Mouse (Mus musculus) intestine, embryonic 14.5 days (tissue): ENCODE results near the gene Garem2. TPM values are rescaled to one million over a fixed set of nuclear protein-coding genes. Genes with fewer than 3 reads are reported as not detected.

Experiments used
- ATAC-seq: fragments of 200-750 bp; cut with Nextera tagmentation; replicated peaks from 2 replicates; pipeline ENCODE4 v1.8.0; 2017; ENCODE audit warnings: low read depth, moderate number of reproducible peaks, moderate TSS enrichment, moderate library complexity; ENCODE audit not compliant: low FRiP score, low TSS enrichment
- DNase-seq: peaks from one replicate; pipeline ENCODE4 v3.0.0-alpha.2; 2018; ENCODE audit warnings: low spot score
- H3K27ac ChIP-seq: fragments of 300-500 bp; sonication (generic); 2 replicates; pipeline ENCODE4 v1.5.1; 2014; ENCODE audit warnings: low read depth, mild to moderate bottlenecking, control low read depth
- H3K27me3 ChIP-seq: fragments of 300-500 bp; sonication (generic); replicated peaks from 2 replicates; pipeline ENCODE4 v1.6.1; 2014; ENCODE audit warnings: low read length, control low read depth; ENCODE audit not compliant: control insufficient read depth, insufficient read depth
- H3K36me3 ChIP-seq: fragments of 300-500 bp; sonication (generic); 2 replicates; pipeline ENCODE4 v1.6.1; 2014; ENCODE audit warnings: low read length, control low read depth; ENCODE audit not compliant: control insufficient read depth, insufficient read depth
- H3K4me1 ChIP-seq: fragments of 300-500 bp; sonication (generic); replicated peaks from 2 replicates; pipeline ENCODE4 v1.6.1; 2014; ENCODE audit warnings: low read length, control low read depth, mixed read lengths; ENCODE audit not compliant: control insufficient read depth, insufficient read depth
- H3K4me2 ChIP-seq: fragments of 300-500 bp; sonication (generic); 2 replicates; pipeline ENCODE4 v1.6.1; 2014; ENCODE audit warnings: low read length
- H3K4me3 ChIP-seq: fragments of 300-500 bp; sonication (generic); 2 replicates; pipeline ENCODE4 v1.5.1; 2014; ENCODE audit warnings: low read depth, low read length, control low read depth, mixed read lengths
- H3K9ac ChIP-seq: fragments of 300-500 bp; sonication (generic); 2 replicates; pipeline ENCODE4 v1.6.1; 2014; ENCODE audit warnings: mild to moderate bottlenecking, low read length
- H3K9me3 ChIP-seq: fragments of 300-500 bp; sonication (generic); 2 replicates; pipeline ENCODE4 v1.6.1; 2016; ENCODE audit warnings: low read length, control low read depth; ENCODE audit not compliant: control insufficient read depth
- WGBS: fragments of 180-500 bp; shearing (Covaris S2); extraction: QIAGEN DNeasy Blood & Tissue Kit; methylation state at CpG from one replicate; pipeline ENCODE4 v1.1.7; 2014; 5-methylcytosine and 5-hydroxymethylcytosine counted together
- polyA plus RNA-seq: library from polyadenylated mRNA; unstranded; fragments of >200 nt; fragmentation: Nextera tagmentation; extraction: Ambion mirVana; gene quantifications from 2 replicates; pipeline ENCODE4 v1.2.1, GENCODE M21; 2014

Garem2 gene
- polyA plus RNA-seq, 1 experiment from 2014 or later, result 0.60 TPM

DNA sequence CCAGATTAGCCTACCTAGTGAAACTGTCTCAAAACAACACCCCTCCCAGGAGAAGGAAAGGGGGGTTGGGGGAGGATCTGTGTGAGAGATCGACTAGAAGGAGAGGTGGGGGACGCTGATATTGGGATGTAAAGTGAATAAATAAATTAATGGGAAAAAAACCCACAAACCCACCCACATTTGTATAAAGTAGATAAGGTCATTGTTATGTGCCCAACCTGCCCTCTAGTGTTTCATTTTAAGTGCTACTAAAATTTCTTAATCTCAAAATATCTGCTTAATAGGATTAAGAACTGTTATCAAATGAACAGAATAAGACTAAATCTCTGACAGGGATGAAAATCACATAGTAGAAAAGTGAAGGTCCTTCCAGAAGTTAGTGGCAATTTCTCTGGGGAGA, 10.6 kb upstream of the Garem2 start:
- ATAC-seq (no peak), DNase-seq (no peak)
- Histone ChIP-seq H3K36me3 (no peaks in the 10 kb centered on the region), H3K4me3 (no peak overlapping the region), H3K4me2 (no peak overlapping the region), H3K4me1 (no peaks in the 10 kb centered on the region), H3K9me3 (no peaks in the 10 kb centered on the region), H3K27me3 (no peaks in the 10 kb centered on the region), H3K9ac (no peak overlapping the region), H3K27ac (no peak overlapping the region)
- 53% methylated on average over 2 of the region's 2 CpGs for WGBS

DNA sequence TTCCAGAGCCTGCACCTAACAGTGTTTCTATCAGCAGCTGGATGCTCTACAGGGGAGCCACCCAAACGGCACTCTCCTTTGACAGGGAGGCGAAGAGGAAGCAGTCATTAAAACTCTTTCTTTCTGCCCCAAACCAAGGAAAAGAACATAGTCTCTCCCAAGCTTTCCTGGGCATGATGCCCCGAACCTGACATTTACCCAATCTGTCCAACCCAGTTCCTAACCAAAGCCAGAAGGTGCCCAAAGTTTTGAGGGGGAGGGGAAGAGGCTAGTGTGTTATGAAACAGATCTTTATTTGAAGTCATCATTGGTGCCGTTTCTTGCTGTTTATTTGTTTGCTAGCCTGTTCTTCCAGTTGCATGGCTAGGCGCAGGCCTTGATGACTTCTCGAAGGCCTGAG, 9.2 kb upstream of the Garem2 start:
- ATAC-seq (no peak), DNase-seq (no peak)
- H3K4me1 ChIP-seq, result no peaks in the 10 kb centered on the region
- H3K4me3 ChIP-seq, result no peak overlapping the region
- H3K27me3 ChIP-seq, result no peaks in the 10 kb centered on the region
- no peaks in the 10 kb centered on the region for H3K9me3 ChIP-seq
- no peaks in the 10 kb centered on the region for H3K36me3 ChIP-seq
- no peak overlapping the region for H3K4me2 ChIP-seq
- no peak overlapping the region for H3K27ac ChIP-seq
- WGBS, result 63% methylated on average over 6 of the region's 6 CpGs
- no peak overlapping the region for H3K9ac ChIP-seq

DNA sequence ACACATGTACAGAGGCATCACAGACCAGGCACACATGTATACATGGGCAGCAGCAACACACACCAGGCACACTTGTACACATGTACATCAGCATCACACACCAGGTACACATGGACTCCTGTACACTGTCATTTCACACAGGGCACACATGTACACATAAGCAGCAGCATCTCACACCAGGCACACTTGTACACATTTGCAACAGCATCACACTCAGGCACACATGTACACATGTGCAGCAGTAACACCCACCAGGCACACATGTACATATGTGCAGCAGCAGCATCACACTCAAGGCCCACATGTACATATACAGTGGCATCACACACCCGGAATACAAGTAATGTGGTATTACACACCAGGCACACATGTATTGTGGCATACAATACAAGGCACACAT, 6.7 kb upstream of the Garem2 start:
- Histone ChIP-seq H3K27ac (no peak overlapping the region), H3K36me3 (no peaks in the 10 kb centered on the region), H3K4me2 (no peak overlapping the region), H3K9ac (no peak overlapping the region), H3K9me3 (no peaks in the 10 kb centered on the region), H3K4me1 (no peaks in the 10 kb centered on the region), H3K4me3 (no peak overlapping the region), H3K27me3 (peaks cover 2% of the 10 kb centered on the region)
- WGBS, result 92% methylated on average over 1 of the region's 1 CpGs
- DNase-seq (no peak), ATAC-seq (no peak)

DNA sequence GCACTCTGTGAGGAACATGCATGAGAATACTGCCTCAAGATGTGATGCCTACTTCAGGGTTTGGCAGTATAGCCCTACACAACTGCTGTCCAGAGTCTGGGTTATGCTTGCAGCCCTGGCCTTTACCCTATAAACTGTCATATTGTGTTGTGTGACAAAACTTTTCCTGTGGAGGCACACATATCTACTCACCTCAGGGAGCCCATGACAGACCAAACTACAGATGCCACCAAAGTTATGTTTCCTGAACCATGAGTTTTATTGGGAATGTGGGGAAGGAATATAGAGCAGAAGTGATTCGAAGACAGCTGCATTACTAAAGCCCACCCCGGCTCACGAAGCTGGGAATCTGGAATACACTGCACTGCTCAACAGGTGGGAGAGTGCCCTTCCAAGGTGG, 1.6 kb upstream of the Garem2 start:
- Histone ChIP-seq H3K36me3 (no peaks in the 10 kb centered on the region), H3K4me1 (peaks cover 12% of the 10 kb centered on the region), H3K9me3 (no peaks in the 10 kb centered on the region), H3K4me3 (no peak overlapping the region), H3K9ac (no peak overlapping the region), H3K27ac (no peak overlapping the region), H3K4me2 (no peak overlapping the region), H3K27me3 (peaks cover 48% of the 10 kb centered on the region)
- 83% methylated on average over 3 of the region's 3 CpGs for WGBS
- ATAC-seq (no peak), DNase-seq (peak; percentile 24)

DNA sequence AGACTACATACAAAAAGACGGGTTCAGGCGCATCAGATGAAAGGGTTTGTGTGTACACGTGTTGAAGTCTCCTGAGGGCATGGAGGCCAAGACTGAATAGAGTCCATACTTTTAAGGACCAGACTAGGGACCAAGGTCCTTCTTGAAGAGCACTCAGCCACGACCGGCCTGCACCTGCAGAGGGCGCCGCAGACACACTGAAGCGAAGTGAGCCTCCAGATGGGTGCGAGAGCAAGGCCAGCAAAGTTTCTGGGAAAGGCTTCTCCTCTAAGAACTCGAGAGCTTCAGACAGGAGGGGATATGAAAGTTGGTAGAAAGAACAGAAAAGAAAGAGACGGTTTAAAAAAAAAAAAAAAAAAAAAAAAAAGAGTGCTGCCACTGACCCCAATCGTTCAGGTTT, 622 bp upstream of the Garem2 start:
- H3K4me3 ChIP-seq, result no peak overlapping the region
- no peaks in the 10 kb centered on the region for H3K9me3 ChIP-seq
- ATAC-seq (no peak), DNase-seq (peak; percentile 72)
- no peak overlapping the region for H3K9ac ChIP-seq
- H3K36me3 ChIP-seq, result no peaks in the 10 kb centered on the region
- peaks cover 48% of the 10 kb centered on the region for H3K27me3 ChIP-seq
- H3K4me1 ChIP-seq, result peaks cover 12% of the 10 kb centered on the region
- WGBS, result 2% methylated on average over 12 of the region's 12 CpGs
- peak overlapping the region; percentile 93 for H3K4me2 ChIP-seq
- H3K27ac ChIP-seq, result no peak overlapping the region

DNA sequence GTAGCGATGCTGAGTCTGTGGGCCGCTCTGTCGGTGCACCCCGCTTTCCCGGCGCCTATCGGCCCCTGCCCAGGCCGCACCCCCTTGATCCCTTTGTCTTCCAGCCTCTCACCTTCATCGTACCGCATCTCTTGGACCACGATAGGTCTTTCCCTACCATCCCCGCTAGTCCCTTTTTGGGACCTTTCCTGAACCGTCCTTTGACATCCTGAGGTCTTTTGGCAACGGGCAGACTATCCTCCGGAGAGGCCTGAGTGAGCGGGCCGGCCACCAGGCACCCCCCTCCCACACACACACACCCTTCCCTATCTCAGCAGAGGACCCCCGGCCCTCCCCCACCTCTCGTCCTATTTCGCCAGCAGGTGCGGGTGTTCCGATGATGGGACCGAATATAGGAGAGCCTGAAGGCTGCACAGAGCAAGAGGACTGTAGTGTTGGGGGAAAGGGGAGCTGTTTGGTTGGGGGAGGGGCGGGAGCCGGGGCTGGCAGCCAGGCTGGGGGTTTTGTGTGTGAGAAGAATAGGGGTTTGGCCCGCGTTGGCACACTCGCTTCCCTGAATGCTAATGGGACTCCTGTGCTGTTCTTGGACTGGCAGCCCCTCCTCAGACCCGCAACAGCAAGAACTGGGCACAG, 823 bp downstream of the Garem2 start, which contains the start of gene 3110082J24Rik:
Gene 3110082J24Rik (minus strand): TSS at position 419 of the 633 bp plus-strand sequence.
- Histone ChIP-seq H3K27ac (no peak within 1 kb of the TSS), H3K4me3 (peak within 1 kb of the TSS; percentile 47), H3K27me3 (peaks cover 48% of the 10 kb centered on the region), H3K9me3 (no peaks in the 10 kb centered on the region), H3K4me2 (peak within 1 kb of the TSS; percentile 93), H3K4me1 (peaks cover 20% of the 10 kb centered on the region), H3K9ac (peak within 1 kb of the TSS; percentile 39; the same call in 1 of the 2 replicates), H3K36me3 (no peaks in the 10 kb centered on the region)
- ATAC-seq (no peak), DNase-seq (peak; percentile 54)
- WGBS, result 4% methylated on average over 29 of the region's 29 CpGs

DNA sequence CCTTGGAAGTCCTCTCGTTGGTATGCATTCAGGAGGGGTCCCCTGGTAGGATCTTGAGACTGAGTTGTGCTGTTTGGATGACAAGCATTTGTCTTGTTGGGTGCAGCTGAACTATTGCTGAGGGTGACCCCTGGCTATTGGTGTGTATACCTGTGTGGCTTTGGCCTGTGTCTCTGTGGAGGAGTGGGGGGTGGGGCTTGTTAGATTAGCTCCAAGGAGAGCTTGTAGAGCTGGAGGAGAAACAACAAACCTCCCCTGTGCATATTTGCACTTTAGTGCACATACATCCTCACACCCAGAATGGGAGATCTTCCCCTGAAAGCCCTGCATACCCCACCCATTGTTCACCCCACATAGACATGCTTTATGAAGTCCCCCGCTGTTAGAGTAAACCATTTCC, 1.8 kb downstream of the Garem2 start:
- peak; percentile 45 for DNase-seq
- peaks cover 48% of the 10 kb centered on the region for H3K27me3 ChIP-seq
- no peak for ATAC-seq
- H3K9me3 ChIP-seq, result no peaks in the 10 kb centered on the region
- no peak overlapping the region for H3K4me2 ChIP-seq
- no peak overlapping the region for H3K4me3 ChIP-seq
- 15% methylated on average over 2 of the region's 2 CpGs for WGBS
- H3K4me1 ChIP-seq, result peaks cover 29% of the 10 kb centered on the region
- H3K27ac ChIP-seq, result no peak overlapping the region
- no peaks in the 10 kb centered on the region for H3K36me3 ChIP-seq
- H3K9ac ChIP-seq, result no peak overlapping the region

DNA sequence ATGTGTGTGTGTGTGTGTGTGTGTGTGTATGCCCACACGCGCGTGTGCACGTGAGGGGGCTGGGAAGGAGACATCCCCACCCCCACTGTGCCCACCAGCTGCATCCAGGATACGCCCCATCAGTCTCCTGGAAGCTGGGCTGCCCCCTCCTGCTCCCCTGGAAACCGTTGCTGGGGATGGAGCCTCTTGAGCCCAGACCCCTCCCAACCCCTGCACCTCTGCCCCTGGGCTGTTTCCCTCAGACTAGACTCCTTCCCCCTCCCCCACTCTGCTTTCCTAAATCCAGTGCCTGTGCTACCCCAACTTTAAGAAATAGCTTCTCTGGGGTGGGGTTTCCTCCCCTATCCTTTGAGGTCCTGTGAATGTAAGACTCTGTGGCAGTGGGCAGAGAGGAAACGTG, 2.2 kb downstream of the Garem2 start:
- no peaks in the 10 kb centered on the region for H3K9me3 ChIP-seq
- DNase-seq (peak; percentile 47), ATAC-seq (no peak)
- H3K9ac ChIP-seq, result no peak overlapping the region
- peaks cover 29% of the 10 kb centered on the region for H3K4me1 ChIP-seq
- H3K4me2 ChIP-seq, result no peak overlapping the region
- 12% methylated on average over 7 of the region's 7 CpGs for WGBS
- H3K27me3 ChIP-seq, result peaks cover 52% of the 10 kb centered on the region
- no peaks in the 10 kb centered on the region for H3K36me3 ChIP-seq
- H3K4me3 ChIP-seq, result no peak overlapping the region
- no peak overlapping the region for H3K27ac ChIP-seq

DNA sequence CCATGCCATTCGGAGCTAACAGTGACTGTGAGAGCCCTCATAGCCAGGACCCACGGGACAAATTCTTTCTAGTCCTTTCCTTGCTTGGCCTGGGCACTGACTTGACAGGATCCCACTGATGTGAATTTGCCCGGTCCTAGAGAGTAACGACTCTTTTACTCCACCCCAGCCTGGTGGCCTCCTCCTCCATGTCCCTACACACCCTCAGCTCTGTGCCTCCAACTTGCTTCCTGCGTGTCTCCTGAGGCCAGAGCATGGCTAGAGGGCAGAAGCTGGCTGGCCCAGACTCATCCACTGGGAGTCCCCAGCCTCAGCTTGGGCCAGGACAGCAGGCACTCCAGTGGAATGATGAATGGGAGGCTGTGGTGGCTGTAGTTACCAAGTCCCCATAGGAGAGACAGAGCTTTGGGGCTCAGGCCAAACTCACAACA, 2.7 kb downstream of the Garem2 start:
- Histone ChIP-seq H3K27ac (no peak overlapping the region), H3K27me3 (peaks cover 52% of the 10 kb centered on the region), H3K36me3 (no peaks in the 10 kb centered on the region), H3K4me3 (no peak overlapping the region), H3K9me3 (no peaks in the 10 kb centered on the region), H3K9ac (no peak overlapping the region), H3K4me1 (peaks cover 29% of the 10 kb centered on the region), H3K4me2 (no peak overlapping the region)
- no peak for ATAC-seq
- WGBS, result 20% methylated on average over 5 of the region's 5 CpGs
- peak; percentile 52 for DNase-seq
